Mouse (Mus musculus): ENCODE measurements around the gene Fxyd3. TPM values are rescaled to one million over a fixed set of nuclear protein-coding genes. Genes with fewer than 3 reads are reported as not detected.

Fxyd3 gene
- polyA plus RNA-seq, 1 experiment, result 0.01 TPM

DNA sequence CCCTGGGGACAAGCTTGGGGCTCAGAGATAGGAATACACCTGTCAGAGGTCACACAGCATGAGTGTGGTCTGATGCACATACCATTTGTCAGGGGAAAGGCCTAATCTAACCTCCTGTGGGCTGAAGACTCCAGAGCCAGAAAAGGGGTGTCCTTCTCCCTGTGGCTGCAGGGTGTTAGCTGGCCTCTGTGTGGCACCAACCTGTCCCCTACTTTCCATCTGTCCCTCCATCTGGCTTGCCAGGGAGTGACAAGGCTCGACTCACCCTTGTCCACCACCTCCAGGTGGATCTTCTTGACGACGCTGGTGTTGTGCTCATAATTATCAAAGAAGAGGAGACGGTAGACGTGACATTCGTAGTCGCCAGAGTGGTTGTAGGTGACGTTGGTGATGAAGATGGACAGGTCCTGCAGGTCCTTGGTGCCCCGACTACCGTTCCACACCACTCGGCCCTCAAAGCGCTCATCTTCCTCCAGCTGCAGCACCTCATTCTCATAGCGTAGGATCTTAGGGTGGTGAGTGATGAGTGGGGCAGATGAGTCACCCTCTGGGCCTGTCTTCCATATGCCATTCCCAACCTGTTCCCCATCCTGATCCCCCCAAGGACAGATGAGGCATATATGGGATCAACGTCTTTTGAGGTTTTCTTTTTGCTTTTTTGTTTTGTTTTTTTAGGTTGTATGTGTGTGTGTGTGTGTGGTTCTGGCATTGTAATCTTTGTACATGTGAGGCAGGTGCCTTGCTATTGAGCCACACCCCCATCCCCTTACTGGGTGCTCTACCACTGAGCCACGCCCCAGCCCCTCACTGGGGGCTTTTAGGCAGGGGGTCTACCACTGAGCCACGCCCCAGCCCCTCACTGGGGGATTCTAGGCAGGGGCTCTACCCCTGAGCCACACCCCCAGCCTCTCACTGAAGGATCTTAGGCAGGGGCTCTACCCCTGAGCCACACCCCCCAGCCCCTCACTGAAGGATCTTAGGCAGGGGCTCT, 46.4 kb upstream of the Fxyd3 start:
- Histone ChIP-seq H3K4me3 (no peak overlapping the region), H3ac (ENCODE audit: control insufficient read depth, insufficient read length) (no peak overlapping the region), H3K27me3 (ENCODE audit: control insufficient read depth, insufficient read depth, insufficient read length) (no peaks in the 10 kb centered on the region), H3K79me2 (ENCODE audit: control insufficient read depth, insufficient read depth) (no peaks in the 10 kb centered on the region), H3K4me2 (ENCODE audit: low read depth) (no peak overlapping the region), H3K36me3 (ENCODE audit: control insufficient read depth, insufficient read depth) (no peaks in the 10 kb centered on the region)
- TF ChIP-seq POLR2AphosphoS2 (IDR thresholded peaks at IDR 0.05; ENCODE audit: insufficient read length, low read depth), result no peak
- TF ChIP-seq REST (IDR thresholded peaks at IDR 0.05; ENCODE audit: insufficient read depth, insufficient read length), result no peak
- no peak for TF ChIP-seq SRF (IDR thresholded peaks at IDR 0.05; ENCODE audit: control insufficient read depth, insufficient read length, low read depth)
- no peak for TF ChIP-seq MAX (IDR thresholded peaks at IDR 0.05; ENCODE audit: low read depth)
- no peak for TF ChIP-seq TCF3 (IDR thresholded peaks at IDR 0.05; ENCODE audit: insufficient read length, low read depth)
- no peak for TF ChIP-seq TCF12 (IDR thresholded peaks at IDR 0.05; ENCODE audit: insufficient read depth, poor library complexity, severe bottlenecking)
- TF ChIP-seq E2F4 (IDR thresholded peaks at IDR 0.05; ENCODE audit: insufficient read depth), result no peak
- no peak for TF ChIP-seq USF1 (IDR thresholded peaks at IDR 0.05; ENCODE audit: low read depth)

DNA sequence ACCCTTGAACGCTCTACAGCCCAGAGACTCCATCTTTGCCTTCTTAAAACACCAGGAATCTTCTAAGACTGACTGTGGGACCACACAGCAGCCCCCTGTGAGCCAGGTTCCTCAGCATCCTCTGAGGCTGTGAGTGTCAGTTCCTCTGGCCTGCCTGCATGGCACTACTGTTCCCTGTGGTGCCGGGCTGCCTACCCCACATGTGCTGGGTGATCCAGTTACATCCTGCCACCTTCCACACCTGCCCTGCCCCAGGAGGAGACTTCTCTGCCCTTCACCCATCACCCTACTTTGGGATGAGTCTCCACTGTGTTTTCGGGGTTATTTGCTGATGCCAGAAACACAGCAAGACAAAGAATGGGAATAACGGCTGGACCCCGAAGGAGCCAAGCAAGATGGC, 43.1 kb upstream of the Fxyd3 start:
- H3K4me3 ChIP-seq, result no peak overlapping the region
- TF ChIP-seq POLR2AphosphoS2 (IDR thresholded peaks at IDR 0.05; ENCODE audit: insufficient read length, low read depth) (no peak), USF1 (IDR thresholded peaks at IDR 0.05; ENCODE audit: low read depth) (no peak), MAX (IDR thresholded peaks at IDR 0.05; ENCODE audit: low read depth) (no peak), CEBPB (IDR thresholded peaks at IDR 0.05; ENCODE audit: insufficient read depth, poor library complexity, severe bottlenecking) (no peak), MYOD1 (IDR thresholded peaks at IDR 0.05; ENCODE audit: control insufficient read depth in 1 of 3, insufficient read length in 2 of 3, low read depth in 2 of 3) (no peak), TCF12 (IDR thresholded peaks at IDR 0.05; ENCODE audit: insufficient read depth, poor library complexity, severe bottlenecking) (no peak)
- no peaks in the 10 kb centered on the region for H3K79me2 ChIP-seq (ENCODE audit: control insufficient read depth, insufficient read depth)

DNA sequence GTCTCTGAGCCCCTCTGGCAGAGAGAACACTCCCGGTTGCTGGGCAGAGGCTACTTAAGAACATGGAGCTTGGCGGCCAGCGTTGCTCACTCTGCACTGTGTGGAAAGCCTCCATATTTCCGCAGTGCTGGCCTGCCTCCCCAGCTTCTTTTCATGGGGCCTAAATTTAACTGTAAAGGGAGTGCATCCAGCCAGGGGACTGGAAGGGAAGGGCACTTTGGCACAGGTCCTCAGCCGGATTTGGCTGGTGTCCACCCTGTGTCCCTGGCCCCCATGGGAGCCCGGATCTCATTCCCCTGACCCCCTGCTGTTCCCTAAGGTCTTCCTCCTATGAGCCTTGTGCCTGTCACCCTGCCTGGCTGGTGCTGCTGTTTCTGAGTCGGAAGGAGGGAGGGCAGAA, 42.0 kb upstream of the Fxyd3 start:
- Histone ChIP-seq H3ac (ENCODE audit: control insufficient read depth, insufficient read length) (no peak overlapping the region), H3K36me3 (ENCODE audit: control insufficient read depth, insufficient read depth) (no peaks in the 10 kb centered on the region), H3K4me2 (ENCODE audit: low read depth) (no peak overlapping the region), H3K27me3 (ENCODE audit: control insufficient read depth, insufficient read depth, insufficient read length) (peaks cover 3% of the 10 kb centered on the region), H3K4me3 (no peak overlapping the region), H3K79me2 (ENCODE audit: control insufficient read depth, insufficient read depth) (no peaks in the 10 kb centered on the region)
- no peak for TF ChIP-seq TCF3 (IDR thresholded peaks at IDR 0.05; ENCODE audit: insufficient read length, low read depth)
- TF ChIP-seq MYOD1 (IDR thresholded peaks at IDR 0.05; ENCODE audit: control insufficient read depth in 1 of 3, insufficient read length in 2 of 3, low read depth in 2 of 3), result no peak
- no peak for TF ChIP-seq CEBPB (IDR thresholded peaks at IDR 0.05; ENCODE audit: insufficient read depth, poor library complexity, severe bottlenecking)
- TF ChIP-seq POLR2AphosphoS2 (IDR thresholded peaks at IDR 0.05; ENCODE audit: insufficient read length, low read depth), result no peak
- TF ChIP-seq E2F4 (IDR thresholded peaks at IDR 0.05; ENCODE audit: insufficient read depth), result no peak
- no peak for TF ChIP-seq MYOG (IDR thresholded peaks at IDR 0.05; ENCODE audit: control insufficient read depth in 1 of 3, insufficient read depth in 1 of 3, insufficient read length in 2 of 3, low read depth in 2 of 3)
- no peak for TF ChIP-seq SRF (IDR thresholded peaks at IDR 0.05; ENCODE audit: control insufficient read depth, insufficient read length, low read depth)
- no peak for TF ChIP-seq REST (IDR thresholded peaks at IDR 0.05; ENCODE audit: insufficient read depth, insufficient read length)
- TF ChIP-seq MAX (IDR thresholded peaks at IDR 0.05; ENCODE audit: low read depth), result no peak
- no peak for TF ChIP-seq USF1 (IDR thresholded peaks at IDR 0.05; ENCODE audit: low read depth)
- TF ChIP-seq POLR2A (IDR thresholded peaks at IDR 0.05; ENCODE audit: insufficient read length, low read depth), result no peak
- TF ChIP-seq TCF12 (IDR thresholded peaks at IDR 0.05; ENCODE audit: insufficient read depth, poor library complexity, severe bottlenecking), result no peak

More for the DNA sequence above, 43.1 kb upstream of the Fxyd3 start:
- Histone ChIP-seq H3K4me2 (ENCODE audit: low read depth) (no peak overlapping the region), H3K27me3 (ENCODE audit: control insufficient read depth, insufficient read depth, insufficient read length) (no peaks in the 10 kb centered on the region), H3K36me3 (ENCODE audit: control insufficient read depth, insufficient read depth) (no peaks in the 10 kb centered on the region), H3ac (ENCODE audit: control insufficient read depth, insufficient read length) (no peak overlapping the region)

DNA sequence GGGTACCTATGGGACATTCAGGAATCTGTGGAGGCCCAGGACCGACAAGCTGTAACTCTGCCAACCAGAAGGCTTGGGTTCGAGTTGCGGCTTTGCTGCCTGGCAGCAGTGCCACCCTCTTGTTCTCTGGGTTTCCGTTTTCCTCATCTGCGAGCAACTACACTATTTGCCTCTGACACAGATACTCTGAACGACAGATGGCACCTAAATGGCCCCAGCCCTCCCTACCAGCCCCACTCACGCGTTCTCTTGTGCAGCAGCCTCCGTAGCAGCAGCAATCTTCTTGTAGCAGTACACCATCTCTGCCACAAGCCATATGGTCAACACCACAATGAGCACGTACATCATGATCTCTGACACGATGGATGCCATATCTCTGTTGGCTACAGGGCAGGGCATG, 41.0 kb upstream of the Fxyd3 start:
- no peak overlapping the region for H3ac ChIP-seq (ENCODE audit: control insufficient read depth, insufficient read length)
- H3K36me3 ChIP-seq (ENCODE audit: control insufficient read depth, insufficient read depth), result no peaks in the 10 kb centered on the region
- H3K4me3 ChIP-seq, result no peak overlapping the region
- H3K27me3 ChIP-seq (ENCODE audit: control insufficient read depth, insufficient read depth, insufficient read length), result peaks cover 8% of the 10 kb centered on the region
- H3K4me2 ChIP-seq (ENCODE audit: low read depth), result no peak overlapping the region
- TF ChIP-seq MYOG (IDR thresholded peaks at IDR 0.05; ENCODE audit: control insufficient read depth in 1 of 3, insufficient read depth in 1 of 3, insufficient read length in 2 of 3, low read depth in 2 of 3) (no peak), CEBPB (IDR thresholded peaks at IDR 0.05; ENCODE audit: insufficient read depth, poor library complexity, severe bottlenecking) (no peak), TCF12 (IDR thresholded peaks at IDR 0.05; ENCODE audit: insufficient read depth, poor library complexity, severe bottlenecking) (no peak), REST (IDR thresholded peaks at IDR 0.05; ENCODE audit: insufficient read depth, insufficient read length) (no peak), E2F4 (IDR thresholded peaks at IDR 0.05; ENCODE audit: insufficient read depth) (no peak), USF1 (IDR thresholded peaks at IDR 0.05; ENCODE audit: low read depth) (no peak), POLR2A (IDR thresholded peaks at IDR 0.05; ENCODE audit: insufficient read length, low read depth) (no peak), MAX (IDR thresholded peaks at IDR 0.05; ENCODE audit: low read depth) (no peak), TCF3 (IDR thresholded peaks at IDR 0.05; ENCODE audit: insufficient read length, low read depth) (no peak), MYOD1 (IDR thresholded peaks at IDR 0.05; ENCODE audit: control insufficient read depth in 1 of 3, insufficient read length in 2 of 3, low read depth in 2 of 3) (no peak)
- no peaks in the 10 kb centered on the region for H3K79me2 ChIP-seq (ENCODE audit: control insufficient read depth, insufficient read depth)
